In the genomic region with DNA sequence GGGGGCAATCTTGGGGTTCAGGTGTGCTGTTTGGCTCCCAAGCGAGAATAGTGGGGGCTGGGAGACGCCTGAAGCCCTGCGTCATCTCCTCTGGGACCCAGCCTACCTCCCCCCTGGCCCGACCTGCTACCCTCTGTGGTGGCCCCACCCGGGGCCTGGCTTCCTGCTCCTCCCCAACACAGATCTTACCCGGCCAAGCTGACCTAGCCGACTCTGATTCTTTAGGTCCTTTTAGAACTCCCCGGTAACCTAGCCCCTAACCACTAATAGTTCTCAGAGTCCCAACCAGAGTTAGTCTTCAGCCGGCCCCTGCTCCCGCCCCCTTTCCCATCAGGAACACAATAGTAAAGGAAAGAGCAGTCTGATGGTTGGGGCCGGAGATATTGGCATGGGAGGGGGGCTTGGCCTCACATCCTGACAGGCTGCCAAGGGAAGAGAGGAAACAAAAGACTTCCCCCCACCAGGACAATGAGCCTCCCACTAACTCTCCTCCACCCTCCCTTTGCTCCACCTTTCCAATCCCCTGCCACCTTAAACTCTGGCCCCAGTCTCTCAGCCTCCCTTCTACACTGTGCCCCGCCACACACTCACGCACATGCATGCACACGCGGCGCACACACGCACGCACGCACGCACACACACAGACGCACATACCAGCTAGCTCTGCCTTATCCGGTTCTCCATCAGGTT, we compare ENCODE assay signal across 8 mouse cellular contexts. TPM values are rescaled to one million over a fixed set of nuclear protein-coding genes. Genes with fewer than 3 reads are reported as not detected.
DNase-seq lines count a peak whose midpoint lies in the region; ATAC-seq and TF ChIP-seq lines count a peak whose summit lies in the region.

No protein-coding gene starts in this region.

- no peaks in the 10 kb centered on the region for H3K9me3 ChIP-seq in embryonic facial prominence, embryonic 11.5 days (replicated peaks; ENCODE audit: control insufficient read depth, low read length)

- 5% methylated on average over 22 of the region's 22 CpGs for WGBS in embryonic facial prominence, embryonic 11.5 days
- WGBS in kidney, adult 2 months: 26% methylated on average over 22 of the region's 22 CpGs
- 17% methylated on average over 22 of the region's 22 CpGs for WGBS in lung, adult 2 months

- H3K27ac ChIP-seq in embryonic facial prominence, embryonic 11.5 days (replicated peaks; ENCODE audit: low read depth, low read length): no peak overlapping the region; the same call in 1 of the 2 replicates
- H3K27ac ChIP-seq in kidney, adult 2 months (ENCODE audit: insufficient read depth, low read depth, low read length): peak overlapping the region; percentile 96

- peak overlapping the region; percentile 74 for H3K4me2 ChIP-seq in embryonic facial prominence, embryonic 11.5 days (ENCODE audit: low read depth, low read length)

- no peak for TF ChIP-seq CTCF in kidney, adult 2 months (conservative IDR thresholded peaks at IDR 0.05; ENCODE audit: insufficient read depth, insufficient read length, low read depth, low read length)
- no peak for TF ChIP-seq CTCF in lung, adult 2 months (IDR thresholded peaks at IDR 0.05; ENCODE audit: insufficient read depth, low read length)

- peak; percentile 42 for ATAC-seq in embryonic facial prominence, embryonic 11.5 days (replicated peaks; ENCODE audit: insufficient number of reproducible peaks, low FRiP score, low TSS enrichment, low read depth)

- no peaks in the 10 kb centered on the region for H3K27me3 ChIP-seq in embryonic facial prominence, embryonic 11.5 days (ENCODE audit: control insufficient read depth, insufficient read depth, low read length)
- no peaks in the 10 kb centered on the region for H3K27me3 ChIP-seq in kidney, adult 2 months (replicated peaks; ENCODE audit: control insufficient read depth, insufficient read depth, low read length)

- no peak for TF ChIP-seq POLR2A in kidney, adult 2 months (IDR thresholded peaks at IDR 0.05; ENCODE audit: low read depth, low read length)
- 0 out of 2 replicates have a peak, but pooled peaks have one; percentile 23 for TF ChIP-seq POLR2A in lung, adult 2 months (IDR thresholded peaks at IDR 0.05; ENCODE audit: borderline replicate concordance, extremely low read depth, low read depth, low read length)

- DNase-seq in 3T3-L1 (ENCODE audit: low read depth, low spot score): peak; percentile 57
- DNase-seq in Muller cell, postnatal 12 days (ENCODE audit: inconsistent ontology term): peak; percentile 4
- DNase-seq in embryonic facial prominence, embryonic 11.5 days (ENCODE audit: low spot score): no peak
- peak; percentile 81 to 87 for DNase-seq in heart, adult 9 months (ENCODE audit: low spot score in 2 of 2)
- DNase-seq in kidney, adult 2 months: peak; percentile 84
- peak; percentile 46 for DNase-seq in lung, adult 2 months
- peak; percentile 21 for DNase-seq in skeletal muscle tissue, adult 2 months (ENCODE audit: low read depth, low spot score)
- DNase-seq in frontal cortex, adult 2 months (ENCODE audit: extremely low spot score in 1 of 2, low spot score in 1 of 2): no peak

- peak overlapping the region; percentile 34 for H3K4me3 ChIP-seq in embryonic facial prominence, embryonic 11.5 days (ENCODE audit: low read depth, low read length)
- peak overlapping the region; percentile 80 for H3K4me3 ChIP-seq in kidney, adult 2 months (ENCODE audit: insufficient read depth, low read depth, low read length)
- peak overlapping the region; percentile 60 for H3K4me3 ChIP-seq in lung, adult 2 months (replicated peaks; ENCODE audit: extremely low read depth, low read depth, low read length)

- H3K36me3 ChIP-seq in embryonic facial prominence, embryonic 11.5 days (replicated peaks; ENCODE audit: control insufficient read depth, insufficient read depth, low read depth, low read length): no peaks in the 10 kb centered on the region
- no peaks in the 10 kb centered on the region for H3K36me3 ChIP-seq in kidney, adult 2 months (ENCODE audit: control insufficient read depth, insufficient read depth, low read length)

- peak overlapping the region; percentile 70 for H3K9ac ChIP-seq in embryonic facial prominence, embryonic 11.5 days (replicated peaks; ENCODE audit: low read length)

- peaks cover 6% of the 10 kb centered on the region; the same call in 1 of the 2 replicates for H3K4me1 ChIP-seq in embryonic facial prominence, embryonic 11.5 days (ENCODE audit: control insufficient read depth, insufficient read depth, low read length)
- H3K4me1 ChIP-seq in kidney, adult 2 months (ENCODE audit: control insufficient read depth, insufficient read depth, low read length): peaks cover 10% of the 10 kb centered on the region; the same call in 1 of the 2 replicates
- peaks cover 5% of the 10 kb centered on the region for H3K4me1 ChIP-seq in lung, adult 2 months (ENCODE audit: control insufficient read depth, insufficient read depth, low read length)

RNA-seq across cellular contexts. Expression of gene Slc12a9, which starts 6.0 kb away (rescaled TPM):
- polyA plus RNA-seq in embryonic facial prominence, embryonic 11.5 days (2014; fragmentation: Nextera tagmentation; extraction: Ambion mirVana): 3.0 and 4.2 TPM in 2 replicates
- polyA plus RNA-seq in kidney, adult 2 months (2012; rRNA removed): 21.6 and 25.9 TPM in 2 replicates
- polyA plus RNA-seq in lung, adult 2 months (2012; rRNA removed): 22.5 and 24.1 TPM in 2 replicates
- 32.6 and 34.6 TPM in 2 replicates for polyA plus RNA-seq in frontal cortex, adult 2 months (2012; rRNA removed)

RNA-seq across cellular contexts. Expression of gene Ephb4, which starts 10.5 kb away (rescaled TPM):
- 46.4 and 52.3 TPM in 2 replicates for polyA plus RNA-seq in embryonic facial prominence, embryonic 11.5 days (2014; fragmentation: Nextera tagmentation; extraction: Ambion mirVana)
- polyA plus RNA-seq in kidney, adult 2 months (2012; rRNA removed): 49.1 and 53.3 TPM in 2 replicates
- 105 and 123 TPM in 2 replicates for polyA plus RNA-seq in lung, adult 2 months (2012; rRNA removed)
- 5.6 and 6.0 TPM in 2 replicates for polyA plus RNA-seq in frontal cortex, adult 2 months (2012; rRNA removed)

RNA-seq across cellular contexts. Expression of gene Trip6, which starts 25.2 kb away (rescaled TPM):
- polyA plus RNA-seq in embryonic facial prominence, embryonic 11.5 days (2014; fragmentation: Nextera tagmentation; extraction: Ambion mirVana): 40.3 and 51.8 TPM in 2 replicates
- 53.2 and 60.2 TPM in 2 replicates for polyA plus RNA-seq in kidney, adult 2 months (2012; rRNA removed)
- polyA plus RNA-seq in lung, adult 2 months (2012; rRNA removed): 52.6 and 55.2 TPM in 2 replicates
- 8.5 and 9.0 TPM in 2 replicates for polyA plus RNA-seq in frontal cortex, adult 2 months (2012; rRNA removed)

RNA-seq across cellular contexts. Expression of gene Srrt, which starts 32.0 kb away (rescaled TPM):
- 136 and 148 TPM in 2 replicates for polyA plus RNA-seq in embryonic facial prominence, embryonic 11.5 days (2014; fragmentation: Nextera tagmentation; extraction: Ambion mirVana)
- 83.0 and 86.9 TPM in 2 replicates for polyA plus RNA-seq in kidney, adult 2 months (2012; rRNA removed)
- 107 and 136 TPM in 2 replicates for polyA plus RNA-seq in lung, adult 2 months (2012; rRNA removed)
- polyA plus RNA-seq in frontal cortex, adult 2 months (2012; rRNA removed): 268 and 278 TPM in 2 replicates

RNA-seq across cellular contexts. Expression of gene Ufsp1, which starts 45.0 kb away (rescaled TPM):
- 6.6 and 7.8 TPM in 2 replicates for polyA plus RNA-seq in embryonic facial prominence, embryonic 11.5 days (2014; fragmentation: Nextera tagmentation; extraction: Ambion mirVana)
- 17.3 and 18.4 TPM in 2 replicates for polyA plus RNA-seq in kidney, adult 2 months (2012; rRNA removed)
- 7.0 and 7.1 TPM in 2 replicates for polyA plus RNA-seq in lung, adult 2 months (2012; rRNA removed)
- 12.4 and 13.1 TPM in 2 replicates for polyA plus RNA-seq in frontal cortex, adult 2 months (2012; rRNA removed)

Comparison
In these comparisons a context has a peak if more than half of its experiments do, and no peak if none do; other contexts are left out.
1. DNase-seq: peak in 3T3-L1 (single experiment), Muller cell, postnatal 12 days (single experiment), heart, adult 9 months (2 of 2), kidney, adult 2 months (single experiment), lung, adult 2 months (single experiment) and skeletal muscle tissue, adult 2 months (single experiment); none in embryonic facial prominence, embryonic 11.5 days (single experiment) and frontal cortex, adult 2 months (0 of 2).
2. Peak in every context shown above with its lines, with median percentiles within 50 percentile points of each other: H3K4me3 ChIP-seq.